Mouse (Mus musculus): ENCODE data around the gene Hecw2.

Gene Hecw2

DNA sequence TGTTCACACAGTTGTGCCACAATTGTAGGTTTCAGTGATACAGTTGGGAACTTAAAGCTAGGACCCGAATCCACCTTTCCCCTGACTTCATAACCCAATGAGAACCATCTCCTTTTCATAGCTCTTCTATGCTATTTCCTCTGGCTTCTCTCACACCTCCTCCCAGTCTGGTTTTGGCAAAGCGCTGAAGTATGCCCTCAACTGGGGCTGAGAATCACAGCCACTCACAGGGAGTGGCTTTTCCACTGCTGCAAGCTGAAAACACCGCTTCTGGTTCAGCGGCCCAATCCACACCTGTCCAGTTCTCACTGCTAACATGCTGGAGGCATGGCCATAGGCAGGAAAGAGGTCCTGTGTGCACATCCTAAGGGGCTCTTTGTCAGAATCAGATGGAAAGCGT, 300.7 kb downstream of the Hecw2 start:
- DNase-seq (ENCODE audit: low read depth, low spot score): peak; percentile 24

DNA sequence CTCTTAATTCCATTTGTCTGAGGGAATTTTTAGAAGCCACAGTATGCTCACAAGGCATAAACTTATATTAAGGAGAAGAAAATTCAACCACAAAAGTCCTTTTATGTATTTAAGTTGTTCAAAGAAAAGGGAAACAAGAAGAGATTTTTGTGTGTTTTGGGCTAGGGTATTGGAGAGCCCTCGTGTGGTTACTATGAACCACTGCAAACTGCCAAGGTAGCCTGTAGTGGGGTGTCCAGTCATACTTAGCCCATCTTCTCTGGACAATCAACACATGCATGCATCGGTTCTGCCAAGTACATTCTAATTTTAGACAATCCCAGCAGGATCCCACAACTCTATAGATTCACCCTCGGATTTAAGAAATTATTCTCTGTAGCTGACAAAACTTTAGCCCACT, 304.6 kb downstream of the Hecw2 start:
- peak; percentile 29 for DNase-seq (ENCODE audit: low read depth, low spot score)

- no peak for DNase-seq (ENCODE audit: low read depth, low spot score)
Measured at GRCm38 (mm10) chr1:53889806-53890205, 305.2 kb downstream of the Hecw2 start.

DNA sequence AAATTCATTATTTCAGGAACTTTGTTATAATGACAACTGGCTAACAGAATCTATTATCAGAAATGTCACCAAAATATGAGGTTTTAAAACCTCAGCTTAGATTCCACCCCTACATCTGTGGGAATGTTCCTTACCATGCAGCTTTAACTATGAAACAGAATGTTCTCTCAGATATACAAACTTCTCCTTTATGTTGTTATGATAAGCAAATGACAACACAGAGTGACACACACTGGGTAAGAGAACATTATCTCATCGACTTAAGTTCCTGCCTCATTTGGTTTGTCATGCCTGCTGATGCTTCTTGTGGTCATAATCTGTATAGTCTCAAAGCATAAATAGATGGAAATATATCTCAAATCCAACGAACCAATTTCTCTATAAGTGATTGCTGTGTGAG, 312.5 kb downstream of the Hecw2 start:
- DNase-seq (ENCODE audit: low read depth, low spot score): no peak

DNA sequence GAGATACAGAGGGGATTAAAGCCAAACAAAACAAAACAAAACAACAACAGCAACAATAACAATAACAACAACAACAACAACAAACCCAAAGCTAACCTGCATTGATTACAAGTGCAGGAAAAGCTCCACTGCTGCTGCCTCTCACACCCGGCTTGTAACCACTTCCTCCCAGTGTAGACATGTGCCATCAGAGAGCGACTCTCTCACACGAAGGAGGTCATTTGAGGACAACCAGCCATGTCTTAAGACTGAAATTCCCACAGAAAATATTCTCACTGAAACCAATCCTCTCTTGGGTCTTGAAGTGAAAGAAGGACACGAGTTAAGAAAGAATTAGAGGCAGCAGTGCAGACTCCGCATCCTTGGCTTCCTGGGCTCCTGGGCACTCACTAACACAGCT, 319.0 kb downstream of the Hecw2 start:
- DNase-seq (ENCODE audit: low read depth, low spot score): no peak

- peak; percentile 73 for DNase-seq (ENCODE audit: low read depth, low spot score)
Measured at GRCm38 (mm10) chr1:53867316-53867715, 327.7 kb downstream of the Hecw2 start.

DNA sequence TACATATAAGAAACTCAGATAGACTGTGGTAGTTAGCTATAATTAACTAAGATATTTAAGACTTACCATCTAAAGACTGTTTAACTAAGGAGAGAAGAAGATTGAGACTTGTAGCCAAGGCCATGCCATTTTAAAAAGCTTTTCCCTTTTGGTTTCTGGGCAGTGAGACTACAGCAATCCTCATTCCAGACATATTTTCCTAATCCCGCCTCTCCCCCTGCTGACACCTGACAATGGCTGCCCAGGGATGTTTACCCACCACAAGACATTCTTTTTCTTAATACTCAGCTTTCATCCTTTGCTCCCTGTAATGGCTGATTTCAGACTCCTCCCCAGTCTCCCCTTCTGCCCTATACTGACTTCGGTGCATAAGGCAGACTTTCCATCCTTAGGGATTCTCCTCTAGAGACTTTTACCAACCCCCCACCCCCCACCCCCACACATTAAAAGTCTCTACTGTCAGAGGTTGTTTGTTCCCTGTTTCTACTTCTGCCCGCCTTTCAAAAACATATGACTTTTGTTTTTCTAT, 328.5 kb downstream of the Hecw2 start:
- peak; percentile 89 for DNase-seq (ENCODE audit: low read depth, low spot score)

GRCm38 (mm10) chr1:53864046-53864445, 330.9 kb downstream of the Hecw2 start:
- no peak for DNase-seq (ENCODE audit: low read depth, low spot score)

DNA sequence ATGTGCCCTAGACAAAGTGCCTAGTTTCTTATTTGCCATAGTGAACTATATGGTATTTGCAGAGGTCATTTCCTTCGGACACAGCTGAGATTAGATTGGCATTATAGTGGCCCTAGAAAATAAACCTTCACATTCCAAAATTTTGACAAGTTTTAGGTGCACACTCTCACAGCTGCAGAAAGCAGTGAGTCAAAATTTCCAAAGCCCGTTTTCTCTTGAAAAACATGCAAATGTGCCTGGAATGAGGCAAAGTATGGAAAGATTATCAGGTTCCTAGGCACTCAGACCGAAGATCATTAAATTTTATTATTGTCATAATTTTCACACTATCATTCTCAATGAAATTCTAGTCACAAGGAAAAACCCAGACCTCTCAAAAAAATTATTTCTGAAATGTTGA, 334.4 kb downstream of the Hecw2 start:
- DNase-seq (ENCODE audit: low read depth, low spot score): no peak

GRCm38 (mm10) chr1:53859175-53859574, 335.8 kb downstream of the Hecw2 start:
- DNase-seq (ENCODE audit: low read depth, low spot score): no peak

DNA sequence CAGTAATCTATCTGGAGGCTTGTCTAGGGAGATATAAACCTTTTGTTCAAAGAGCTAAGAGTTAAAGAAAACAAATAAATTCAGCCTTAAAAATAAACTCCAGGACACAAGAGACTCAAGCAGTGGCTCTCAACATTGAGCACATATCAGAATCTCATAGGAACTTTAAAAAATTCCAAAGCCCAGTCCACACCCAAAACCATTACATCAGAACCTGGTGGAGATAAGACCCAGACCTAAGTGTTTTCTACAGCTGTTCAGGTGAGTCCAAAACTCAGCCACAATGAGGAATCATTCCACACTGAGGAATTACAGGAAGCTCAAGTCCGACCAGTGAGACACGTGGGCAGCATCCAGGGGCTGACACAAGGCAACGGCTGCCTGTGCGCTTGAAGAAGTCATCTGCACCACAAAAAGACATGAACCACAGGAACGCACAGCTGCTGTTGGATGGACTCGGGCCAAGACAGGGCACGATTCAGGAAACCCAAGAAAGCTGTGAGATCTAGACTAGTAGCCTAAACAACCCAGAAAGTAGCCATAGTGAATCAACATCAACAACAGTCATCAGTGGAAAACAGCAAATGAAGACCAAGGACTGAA, 338.4 kb downstream of the Hecw2 start:
- peak; percentile 69 for DNase-seq (ENCODE audit: low read depth, low spot score)

DNA sequence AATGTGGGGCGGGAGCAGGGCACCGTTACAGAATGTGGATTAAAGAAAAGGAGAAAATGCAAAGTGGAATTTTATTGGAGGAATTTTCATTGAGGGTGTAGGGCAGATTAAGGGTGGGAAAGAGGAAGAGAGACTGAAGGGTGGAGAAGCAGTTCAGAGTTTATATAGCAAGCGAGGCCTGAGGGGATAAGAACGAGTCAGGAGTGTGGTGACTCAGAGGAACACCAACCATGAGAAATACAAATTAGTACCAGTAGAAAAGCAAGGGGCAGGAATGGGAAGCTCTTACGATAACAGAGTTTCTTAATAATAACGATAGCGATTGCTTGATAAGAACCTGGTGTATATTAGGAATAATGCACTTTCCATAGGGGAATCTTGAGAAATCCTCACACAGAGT, 339.2 kb downstream of the Hecw2 start:
- DNase-seq (ENCODE audit: low read depth, low spot score): no peak

DNA sequence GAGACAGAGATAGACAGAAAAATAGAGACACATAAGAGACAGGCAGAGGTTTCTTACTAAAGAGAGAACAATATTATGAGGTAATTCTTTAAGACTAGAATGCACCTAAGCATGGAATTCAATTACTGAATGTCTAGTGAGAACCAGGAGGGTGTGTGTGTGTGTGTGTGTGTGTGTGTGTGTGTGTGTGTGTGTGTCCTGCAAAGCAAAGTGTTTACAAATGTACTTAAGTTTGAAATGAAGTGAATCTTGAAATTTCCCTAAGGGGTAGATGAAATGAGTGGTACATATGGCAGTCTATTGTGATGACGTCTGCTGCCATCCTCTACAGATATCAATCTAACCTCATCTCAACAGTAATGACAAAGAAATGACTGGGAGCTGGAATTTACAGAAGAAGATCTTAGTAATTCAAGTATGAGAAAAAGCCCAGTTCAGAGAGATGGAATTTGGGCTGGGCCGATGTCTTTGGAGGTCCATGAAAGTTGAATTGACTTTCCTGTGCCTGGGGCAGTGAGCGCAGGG, 342.8 kb downstream of the Hecw2 start:
- no peak for DNase-seq (ENCODE audit: low read depth, low spot score)

GRCm38 (mm10) chr1:53851334-53851733, 343.6 kb downstream of the Hecw2 start:
- no peak for DNase-seq (ENCODE audit: low read depth, low spot score)

GRCm38 (mm10) chr1:53850891-53851290, 344.1 kb downstream of the Hecw2 start:
- peak; percentile 30 for DNase-seq (ENCODE audit: low read depth, low spot score)

- no peak for DNase-seq (ENCODE audit: low read depth, low spot score)
Measured at GRCm38 (mm10) chr1:53846665-53847237, 348.2 kb downstream of the Hecw2 start.

DNA sequence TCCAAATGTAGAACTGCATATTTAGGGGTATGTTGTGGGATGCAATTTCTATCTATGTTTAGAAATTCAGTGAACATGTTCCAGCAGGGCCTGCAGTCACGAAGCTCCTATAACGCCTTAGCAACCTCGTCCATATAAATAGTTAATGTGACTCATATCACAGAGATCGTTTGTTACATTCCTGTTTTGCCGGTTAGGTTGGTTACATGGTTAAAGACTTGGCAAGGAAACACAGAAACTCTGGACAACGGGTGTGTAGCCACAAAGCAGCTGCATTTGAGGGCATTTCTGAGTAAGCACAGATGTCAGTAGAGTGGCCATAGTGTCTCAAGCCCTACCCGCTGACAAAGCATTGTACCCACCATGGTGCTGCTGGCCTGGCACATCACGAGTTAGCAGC, 349.1 kb downstream of the Hecw2 start:
- no peak for DNase-seq (ENCODE audit: low read depth, low spot score)

DNA sequence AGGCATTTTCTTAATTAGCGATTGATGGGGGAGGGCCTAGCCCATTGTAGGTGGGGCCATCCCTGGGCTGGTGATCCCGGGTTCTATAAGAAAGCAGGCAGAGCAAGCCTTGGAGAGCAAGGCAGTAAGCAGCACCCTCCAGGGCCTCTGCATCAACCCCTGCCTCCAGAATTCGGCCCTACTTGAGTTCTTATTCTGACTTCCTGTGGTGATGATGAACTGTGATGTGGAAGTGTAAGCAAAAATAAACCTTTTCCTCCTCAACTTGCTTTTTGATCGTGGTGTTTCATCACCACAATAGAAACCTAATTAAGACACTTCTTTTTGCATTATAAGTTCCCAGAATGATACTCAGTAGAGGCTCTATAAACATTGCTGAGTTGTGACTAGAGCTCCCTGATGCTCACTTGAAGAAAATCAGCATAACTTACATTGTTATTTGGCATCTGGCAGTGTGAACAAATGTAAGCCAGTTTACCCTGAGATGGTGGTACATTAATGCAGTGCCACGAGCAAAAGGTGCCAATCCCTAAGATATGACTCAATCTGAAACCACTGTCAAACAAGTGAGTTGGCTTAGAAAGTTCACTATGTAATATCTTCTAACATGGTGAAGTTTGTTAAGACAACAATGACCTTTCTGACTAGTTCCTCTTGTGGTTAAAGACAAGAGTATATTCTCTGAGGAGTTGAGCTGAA, 349.9 kb downstream of the Hecw2 start:
- no peak for DNase-seq (ENCODE audit: low read depth, low spot score)

DNA sequence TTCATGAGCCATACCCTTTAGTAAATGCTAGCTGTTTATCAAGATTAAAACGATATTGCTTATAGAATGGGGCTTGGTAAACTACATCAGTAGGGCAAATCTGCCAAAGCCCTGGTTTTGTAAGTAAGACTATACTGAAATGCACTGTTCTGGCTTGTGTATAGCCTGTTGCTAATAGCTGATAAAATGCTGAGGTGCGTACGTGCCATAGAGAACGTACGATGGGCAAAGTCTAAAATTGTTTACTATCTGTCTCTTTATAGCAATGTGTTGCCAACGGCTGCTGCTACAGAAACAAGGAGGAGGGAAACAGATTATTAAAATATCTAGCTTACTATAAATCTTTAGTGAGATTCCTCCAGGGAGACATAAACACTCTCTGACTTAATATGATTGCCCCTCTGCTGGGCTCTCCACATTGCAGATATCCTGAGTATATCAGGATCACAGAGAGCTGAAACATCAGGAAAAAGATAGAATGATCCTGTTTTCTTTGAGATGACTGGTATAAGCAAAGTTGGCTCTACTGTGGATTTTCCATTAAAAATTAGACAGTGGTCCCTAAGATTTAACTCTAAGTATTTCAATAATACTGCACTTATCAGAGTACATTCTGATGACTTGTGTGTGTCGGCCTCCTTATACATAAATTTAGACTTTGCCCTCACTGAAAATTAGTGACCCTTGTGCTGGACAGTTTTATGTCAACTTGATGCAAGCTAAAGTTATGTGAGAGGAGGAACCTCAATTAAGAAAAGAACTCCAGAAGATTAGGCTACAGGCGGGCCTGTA, 350.6 kb downstream of the Hecw2 start:
- DNase-seq (ENCODE audit: low read depth, low spot score): no peak

GRCm38 (mm10) chr1:53843051-53843450, 351.9 kb downstream of the Hecw2 start:
- no peak for DNase-seq (ENCODE audit: low read depth, low spot score)

GRCm38 (mm10) chr1:53841080-53841479, 353.9 kb downstream of the Hecw2 start:
- DNase-seq (ENCODE audit: low read depth, low spot score): no peak

DNA sequence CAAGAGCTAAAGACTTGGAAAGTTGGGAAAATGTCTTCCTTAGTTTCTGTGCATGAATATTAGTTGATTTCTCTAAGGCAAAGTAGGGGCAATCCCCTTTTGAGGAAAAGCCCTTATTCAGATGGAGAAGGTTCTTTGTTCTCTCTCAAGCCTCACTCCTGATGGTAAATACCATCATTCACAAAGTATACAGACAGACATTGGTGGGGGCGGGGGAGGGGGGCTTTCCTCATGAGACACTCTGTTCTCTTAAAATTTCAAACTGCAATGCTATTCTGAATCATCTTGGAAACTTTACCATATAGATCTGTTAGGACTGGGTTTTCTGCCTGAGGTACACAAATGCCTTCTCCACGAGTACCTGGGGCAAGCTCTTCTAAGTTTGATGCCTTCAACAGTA, 355.6 kb downstream of the Hecw2 start:
- no peak for DNase-seq (ENCODE audit: low read depth, low spot score)

All from R1 (cell line).